Mouse (Mus musculus) CH12.LX (cell line): ENCODE data around the gene Pip5kl1. TPM values are rescaled to one million over a fixed set of nuclear protein-coding genes. Genes with fewer than 3 reads are reported as not detected.

Experiments used
- DNase-seq: peaks from one replicate; pipeline ENCODE4 v3.0.0-alpha.2; 2013; ENCODE audit errors: extremely low read depth
- H3K27ac ChIP-seq: 2 replicates; pipeline ENCODE4 v1.5.1; 2012; ENCODE audit warnings: low read depth, mild to moderate bottlenecking, control low read depth, moderate library complexity; ENCODE audit not compliant: insufficient read depth
- H3K27me3 ChIP-seq: replicated peaks from 2 replicates; pipeline ENCODE3; 2012; ENCODE audit warnings: inconsistent platforms
- H3K36me3 ChIP-seq, 2 experiments: replicated peaks in 1 of 2; 2 replicates each; pipeline versions ENCODE3 to v1.6.1; 2012; ENCODE audit warnings: inconsistent platforms in 1 of 2, low read length in 1 of 2, mild to moderate bottlenecking in 1 of 2, mixed read lengths in 1 of 2, moderate library complexity in 1 of 2; ENCODE audit not compliant: control insufficient read depth in 1 of 2, insufficient read depth in 1 of 2
- H3K4me1 ChIP-seq, 2 experiments: 2 replicates each; pipeline ENCODE4 v1.6.1; 2012; ENCODE audit warnings: inconsistent platforms in 1 of 2, moderate library complexity in 1 of 2; ENCODE audit not compliant: insufficient read depth in 2 of 2, control insufficient read depth in 1 of 2
- H3K4me2 ChIP-seq: 2 replicates; pipeline ENCODE4 v1.6.1; 2012; ENCODE audit warnings: low read depth, mild to moderate bottlenecking, control low read depth; ENCODE audit not compliant: poor library complexity, insufficient read depth, severe bottlenecking
- H3K4me3 ChIP-seq, 3 experiments: fragments of 150-350 bp in 1 of 3; sonication (generic) in 1 of 3; replicated peaks in 1 of 3; 2 replicates each; pipeline versions ENCODE3 to v1.5.1; 2011 to 2012; ENCODE audit warnings: low read depth in 2 of 3, low read length in 2 of 3, mild to moderate bottlenecking in 2 of 3, moderate library complexity in 2 of 3, control low read depth in 1 of 3, improper control_type of control experiment in 1 of 3, inconsistent platforms in 1 of 3, mixed read lengths in 1 of 3; ENCODE audit not compliant: poor library complexity in 1 of 3
- H3K79me2 ChIP-seq: replicated peaks from 2 replicates; pipeline ENCODE4 v1.6.1; 2012; ENCODE audit warnings: mild to moderate bottlenecking, moderate library complexity; ENCODE audit not compliant: control insufficient read depth, poor library complexity, insufficient read depth, severe bottlenecking; ENCODE audit errors: extremely low read depth
- H3K9ac ChIP-seq: 2 replicates; pipeline ENCODE4 v1.6.1; 2012; ENCODE audit warnings: low read depth, mild to moderate bottlenecking, control low read depth, moderate library complexity; ENCODE audit not compliant: insufficient read depth
- H3K9me3 ChIP-seq: replicated peaks from 2 replicates; pipeline ENCODE3; 2012; ENCODE audit warnings: low read length, inconsistent platforms, mixed read lengths
- BHLHE40 ChIP-seq: IDR thresholded peaks from 2 replicates; pipeline ENCODE4 v1.6.1; 2011; ENCODE audit warnings: mild to moderate bottlenecking, low read depth, low read length, improper control_type of control experiment
- CHD2 ChIP-seq: IDR thresholded peaks from 2 replicates; pipeline ENCODE4 v1.6.1; 2011; ENCODE audit warnings: low read length, improper control_type of control experiment
- CTCF ChIP-seq, 2 experiments: IDR thresholded peaks in 1 of 2; conservative IDR thresholded peaks in 1 of 2; 2 replicates each; pipeline ENCODE4 v1.5.1; 2011 to 2012; ENCODE audit warnings: low read depth in 2 of 2, low read length in 2 of 2, improper control_type of control experiment in 1 of 2, inconsistent platforms in 1 of 2, mild to moderate bottlenecking in 1 of 2, moderate library complexity in 1 of 2
- EP300 ChIP-seq: IDR thresholded peaks from 2 replicates; pipeline ENCODE4 v1.6.1; 2011; ENCODE audit warnings: low read length, improper control_type of control experiment
- ETS1 ChIP-seq: conservative IDR thresholded peaks from 2 replicates; pipeline ENCODE4 v1.6.1; 2012; ENCODE audit warnings: low read depth, mild to moderate bottlenecking, inconsistent platforms, low read length, improper control_type of control experiment, moderate library complexity
- MAFK ChIP-seq: IDR thresholded peaks from 2 replicates; pipeline ENCODE4 v1.6.1; 2011; ENCODE audit warnings: low read length, improper control_type of control experiment; ENCODE audit not compliant: insufficient replicate concordance
- MAX ChIP-seq: IDR thresholded peaks from 2 replicates; pipeline ENCODE4 v1.6.1; 2011; ENCODE audit warnings: low read length, improper control_type of control experiment
- MAZ ChIP-seq: IDR thresholded peaks from 2 replicates; pipeline ENCODE4 v1.6.1; 2012; ENCODE audit warnings: low read depth, mild to moderate bottlenecking, inconsistent platforms, low read length, improper control_type of control experiment, moderate library complexity
- MXI1 ChIP-seq: IDR thresholded peaks from 2 replicates; pipeline ENCODE4 v1.6.1; 2011; ENCODE audit warnings: mild to moderate bottlenecking, low read depth, low read length, improper control_type of control experiment
- MYC ChIP-seq: IDR thresholded peaks from 2 replicates; pipeline ENCODE4 v1.6.1; 2011; ENCODE audit warnings: low read depth, mild to moderate bottlenecking, improper control_type of control experiment, low read length
- NELFE ChIP-seq: IDR thresholded peaks from 2 replicates; pipeline ENCODE4 v1.6.1; 2011; ENCODE audit warnings: low read depth, low read length, improper control_type of control experiment
- NRF1 ChIP-seq: IDR thresholded peaks from 2 replicates; pipeline ENCODE4 v1.6.1; 2014; ENCODE audit warnings: low read depth, mild to moderate bottlenecking, inconsistent platforms, low read length, improper control_type of control experiment, moderate library complexity
- PAX5 ChIP-seq: IDR thresholded peaks from 2 replicates; pipeline ENCODE4 v1.6.1; 2012; ENCODE audit warnings: low read length, inconsistent platforms, mixed read lengths
- POLR2A ChIP-seq: IDR thresholded peaks from 2 replicates; pipeline ENCODE4 v1.6.1; 2011; ENCODE audit warnings: low read depth, mild to moderate bottlenecking, improper control_type of control experiment, low read length
- SIN3A ChIP-seq: IDR thresholded peaks from 2 replicates; pipeline ENCODE4 v1.6.1; 2012; ENCODE audit warnings: low read length, improper control_type of control experiment, inconsistent platforms
- TBP ChIP-seq: conservative IDR thresholded peaks from 2 replicates; pipeline ENCODE4 v1.6.1; 2011; ENCODE audit warnings: low read depth, low read length, improper control_type of control experiment
- TCF12 ChIP-seq: IDR thresholded peaks from 2 replicates; pipeline ENCODE4 v1.6.1; 2014; ENCODE audit warnings: low read depth, mild to moderate bottlenecking, inconsistent platforms, low read length, improper control_type of control experiment
- UBTF ChIP-seq: IDR thresholded peaks from 2 replicates; pipeline ENCODE4 v1.6.1; 2012; ENCODE audit warnings: low read depth, mild to moderate bottlenecking, inconsistent platforms, low read length, improper control_type of control experiment, moderate library complexity
- USF1 ChIP-seq: IDR thresholded peaks from 2 replicates; pipeline ENCODE4 v1.6.1; 2014; ENCODE audit warnings: low read depth, mild to moderate bottlenecking, inconsistent platforms, low read length, improper control_type of control experiment
- USF2 ChIP-seq: conservative IDR thresholded peaks from 2 replicates; pipeline ENCODE4 v1.6.1; 2011; ENCODE audit warnings: low read depth, low read length, improper control_type of control experiment
- ZC3H11A ChIP-seq: IDR thresholded peaks from 2 replicates; pipeline ENCODE4 v1.6.1; 2012; ENCODE audit warnings: low read depth, mild to moderate bottlenecking, inconsistent platforms, low read length, improper control_type of control experiment
- ZKSCAN1 ChIP-seq: IDR thresholded peaks from 2 replicates; pipeline ENCODE4 v1.6.1; 2012; ENCODE audit warnings: low read depth, inconsistent platforms, low read length, improper control_type of control experiment, borderline replicate concordance
- ZMIZ1 ChIP-seq: IDR thresholded peaks from 2 replicates; pipeline ENCODE4 v1.6.1; 2012; ENCODE audit warnings: low read depth, mild to moderate bottlenecking, inconsistent platforms, low read length, improper control_type of control experiment
- dilution Hi-C: fragments of 300-500 bp; cut with MboI; formaldehyde crosslinking; loops from 2 replicates; pipeline ENCODE4 v1.14.3; 2020; ENCODE audit warnings: low sequenced_read_pairs; ENCODE audit not compliant: extremely low pct_unique_long_range_greater_than_20kb, extremely low pct_ligation_motif_present
- in situ Hi-C: fragments of 300-500 bp; cut with MboI; formaldehyde crosslinking; loops from 3 replicates; pipeline ENCODE4 v1.14.3; 2019; ENCODE audit warnings: low sequenced_read_pairs, low pct_ligation_motif_present, low pct_unique_long_range_greater_than_20kb, mixed read lengths
- polyA plus RNA-seq: library from polyadenylated mRNA; unstranded; fragments of >175 nt; gene quantifications from 2 replicates; pipeline ENCODE4 v1.2.1, GENCODE M21; 2012; ENCODE audit warnings: low read depth; ENCODE audit not compliant: insufficient read length
- total RNA-seq, 2 experiments: library from RNA; depleted of rRNA; stranded (reverse); fragments of 300-350 nt in 1 of 2; fragments of >200 nt in 1 of 2; gene quantifications; 2 replicates each; pipeline ENCODE4 v1.2.3; 2012 to 2014

The Pip5kl1 gene
- total and polyA plus RNA-seq, 3 experiments: 0.28 to 0.64 (median 0.57) TPM

GRCm38 (mm10) chr2:32539452-32539981 is 35.1 kb upstream of the Pip5kl1 start:
- Histone ChIP-seq H3K27ac (no peak overlapping the region), H3K9me3 (no peaks in the 10 kb centered on the region), H3K4me2 (no peak overlapping the region), H3K79me2 (no peaks in the 10 kb centered on the region; the same call in 1 of the 2 replicates), H3K4me1 (peaks cover 16 to 48% of the 10 kb centered on the region in 2 experiments), H3K27me3 (no peaks in the 10 kb centered on the region), H3K4me3 (no peak overlapping the region), H3K36me3 (peaks cover 0 to 6% of the 10 kb centered on the region in 2 experiments), H3K9ac (no peak overlapping the region)
- TF ChIP-seq ZMIZ1 (no peak), CTCF (conservative IDR thresholded peaks at IDR 0.05 in 1 of 2, IDR thresholded peaks at IDR 0.05 in 1 of 2; ENCODE audit: low read depth in 2 of 2, low read length in 2 of 2) (no peak), MXI1 (no peak), USF1 (no peak), MYC (no peak), PAX5 (no peak), TBP (no peak)
- in situ Hi-C loops (no loop called here), dilution Hi-C loops (no loop called here)
- DNase-seq: no peak

GRCm38 (mm10) chr2:32541333-32541908 is 33.2 kb upstream of the Pip5kl1 start:
- H3K27me3 ChIP-seq: no peaks in the 10 kb centered on the region
- H3K79me2 ChIP-seq: no peaks in the 10 kb centered on the region; the same call in 1 of the 2 replicates
- in situ Hi-C loops: no loop called here
- H3K4me3 ChIP-seq: no peak overlapping the region
- H3K27ac ChIP-seq: no peak overlapping the region
- DNase-seq: no peak
- H3K36me3 ChIP-seq: peaks cover 0 to 11% of the 10 kb centered on the region in 2 experiments
- dilution Hi-C loops: no loop called here
- no peak overlapping the region for H3K9ac ChIP-seq
- H3K9me3 ChIP-seq: no peaks in the 10 kb centered on the region
- TF ChIP-seq USF2 (no peak), ZMIZ1 (no peak), EP300 (no peak)
- no peak overlapping the region for H3K4me2 ChIP-seq
- H3K4me1 ChIP-seq: peaks cover 16 to 46% of the 10 kb centered on the region in 2 experiments

- Histone ChIP-seq H3K9ac (no peak overlapping the region), H3K36me3 (peaks cover 0 to 11% of the 10 kb centered on the region in 2 experiments), H3K4me2 (no peak overlapping the region), H3K79me2 (no peaks in the 10 kb centered on the region; the same call in 1 of the 2 replicates), H3K27ac (no peak overlapping the region), H3K9me3 (no peaks in the 10 kb centered on the region), H3K4me1 (peaks cover 16 to 47% of the 10 kb centered on the region in 2 experiments), H3K4me3 (no peak overlapping the region), H3K27me3 (no peaks in the 10 kb centered on the region)
- in situ Hi-C loops (no loop called here), dilution Hi-C loops (no loop called here)
- no peak for TF ChIP-seq ZC3H11A
- no peak for TF ChIP-seq BHLHE40
- TF ChIP-seq NRF1: no peak
- TF ChIP-seq MXI1: no peak
- TF ChIP-seq MAX: no peak
- no peak for TF ChIP-seq POLR2A
- TF ChIP-seq SIN3A: no peak
- TF ChIP-seq TCF12: no peak
- TF ChIP-seq USF1: no peak
- TF ChIP-seq MAZ: no peak
- TF ChIP-seq EP300: no peak
- no peak for TF ChIP-seq TBP
- TF ChIP-seq UBTF: no peak
- TF ChIP-seq CHD2: no peak
- TF ChIP-seq NELFE: no peak
- no peak for TF ChIP-seq MAFK
- no peak for TF ChIP-seq ETS1
- TF ChIP-seq ZKSCAN1: no peak
- TF ChIP-seq PAX5: no peak
- DNase-seq: no peak
These were observed 32.5 kb upstream of the Pip5kl1 start for GRCm38 (mm10) chr2:32541986-32542573.
